Mouse (Mus musculus) testis, adult 2 months (tissue): ENCODE results near the gene Clec1b. TPM values are rescaled to one million over a fixed set of nuclear protein-coding genes. Genes with fewer than 3 reads are reported as not detected.

Experiments used
- H3K27ac ChIP-seq: fragments of 200-500 bp; 2 replicates; pipeline ENCODE4 v1.5.1; 2012; ENCODE audit warnings: low read depth, low read length; ENCODE audit not compliant: control insufficient read depth, insufficient read depth
- H3K27me3 ChIP-seq: fragments of 200-500 bp; 2 replicates; pipeline ENCODE4 v1.6.1; 2012; ENCODE audit warnings: mild to moderate bottlenecking, low read length, moderate library complexity; ENCODE audit not compliant: control insufficient read depth, insufficient read depth
- H3K36me3 ChIP-seq: fragments of 200-500 bp; 2 replicates; pipeline ENCODE4 v1.6.1; 2012; ENCODE audit warnings: mild to moderate bottlenecking, low read length; ENCODE audit not compliant: control insufficient read depth, insufficient read depth
- H3K4me1 ChIP-seq: fragments of 200-500 bp; 2 replicates; pipeline ENCODE4 v1.6.1; 2012; ENCODE audit warnings: low read length; ENCODE audit not compliant: control insufficient read depth, insufficient read depth
- H3K4me3 ChIP-seq: fragments of 200-500 bp; 2 replicates; pipeline ENCODE4 v1.5.1; 2012; ENCODE audit warnings: low read depth, mild to moderate bottlenecking, low read length, moderate library complexity, mixed read lengths; ENCODE audit not compliant: control insufficient read depth
- CTCF ChIP-seq: fragments of 200-500 bp; IDR thresholded peaks from 2 replicates; pipeline ENCODE4 v1.5.1; 2012; ENCODE audit warnings: low read depth, mild to moderate bottlenecking, inconsistent platforms, low read length, moderate library complexity; ENCODE audit not compliant: control insufficient read depth, insufficient read depth, insufficient replicate concordance
- POLR2A ChIP-seq: fragments of 200-500 bp; IDR thresholded peaks from 2 replicates; pipeline ENCODE4 v1.6.1; 2012; ENCODE audit warnings: low read depth, mild to moderate bottlenecking, inconsistent platforms, low read length, moderate library complexity; ENCODE audit not compliant: control insufficient read depth
- polyA plus RNA-seq: library from polyadenylated mRNA; depleted of rRNA; stranded (reverse); fragments of >200 nt; gene quantifications from 2 replicates; pipeline ENCODE4 v1.2.3, GENCODE M21; 2012; rRNA removed

The Clec1b gene
- polyA plus RNA-seq: 0.04 TPM in 1 of 2 replicates, not detected in the other

- no peak within 1 kb of the TSS for H3K4me3 ChIP-seq
- TF ChIP-seq POLR2A (no peak), CTCF (no peak)
- no peaks in the 10 kb centered on the region for H3K36me3 ChIP-seq
- H3K27ac ChIP-seq: no peak within 1 kb of the TSS
- H3K27me3 ChIP-seq: no peaks in the 10 kb centered on the region
- H3K4me1 ChIP-seq: no peaks in the 10 kb centered on the region; the same call in 1 of the 2 replicates
Measured at GRCm38 (mm10) chr6:129396997-129397396, at the start of gene Clec1b. Gene Clec1b, plus strand, starts transcription at chr6:129397297.

- Histone ChIP-seq H3K27me3 (no peaks in the 10 kb centered on the region), H3K4me1 (no peaks in the 10 kb centered on the region), H3K36me3 (no peaks in the 10 kb centered on the region), H3K4me3 (no peak overlapping the region), H3K27ac (no peak overlapping the region)
- TF ChIP-seq POLR2A (no peak), CTCF (no peak)
Measured at GRCm38 (mm10) chr6:129349524-129350352, 47.4 kb upstream of the Clec1b start.

- Histone ChIP-seq H3K4me3 (no peak overlapping the region), H3K27me3 (no peaks in the 10 kb centered on the region), H3K4me1 (no peaks in the 10 kb centered on the region), H3K36me3 (no peaks in the 10 kb centered on the region), H3K27ac (no peak overlapping the region)
- no peak for TF ChIP-seq POLR2A
- no peak for TF ChIP-seq CTCF
Measured at GRCm38 (mm10) chr6:129351091-129351490, 46.0 kb upstream of the Clec1b start.

GRCm38 (mm10) chr6:129355774-129356173 is 41.3 kb upstream of the Clec1b start:
- Histone ChIP-seq H3K4me1 (no peaks in the 10 kb centered on the region), H3K27ac (no peak overlapping the region), H3K4me3 (no peak overlapping the region), H3K27me3 (no peaks in the 10 kb centered on the region), H3K36me3 (no peaks in the 10 kb centered on the region)
- TF ChIP-seq CTCF (no peak), POLR2A (no peak)

- Histone ChIP-seq H3K27ac (no peak overlapping the region), H3K4me3 (no peak overlapping the region)
- no peak for TF ChIP-seq POLR2A
- no peak for TF ChIP-seq CTCF
Measured at GRCm38 (mm10) chr6:129356430-129356829, 40.7 kb upstream of the Clec1b start.

GRCm38 (mm10) chr6:129359515-129359914 is 37.6 kb upstream of the Clec1b start:
- Histone ChIP-seq H3K27me3 (no peaks in the 10 kb centered on the region), H3K4me3 (no peak overlapping the region), H3K4me1 (no peaks in the 10 kb centered on the region), H3K27ac (no peak overlapping the region), H3K36me3 (no peaks in the 10 kb centered on the region)
- TF ChIP-seq CTCF (no peak), POLR2A (no peak)

More at GRCm38 (mm10) chr6:129356430-129356829, 40.7 kb upstream of the Clec1b start:
- Histone ChIP-seq H3K27me3 (no peaks in the 10 kb centered on the region), H3K36me3 (no peaks in the 10 kb centered on the region), H3K4me1 (no peaks in the 10 kb centered on the region)

- Histone ChIP-seq H3K4me3 (no peak overlapping the region), H3K4me1 (no peaks in the 10 kb centered on the region), H3K36me3 (no peaks in the 10 kb centered on the region), H3K27ac (no peak overlapping the region), H3K27me3 (no peaks in the 10 kb centered on the region)
- TF ChIP-seq POLR2A (no peak), CTCF (no peak)
Measured at GRCm38 (mm10) chr6:129363942-129364341, 33.2 kb upstream of the Clec1b start.
